Mouse (Mus musculus): Measurements from ENCODE around the gene Rcn1. TPM values are rescaled to one million over a fixed set of nuclear protein-coding genes. Genes with fewer than 3 reads are reported as not detected.

Gene Rcn1
- polyA plus RNA-seq, 1 experiment from 2014 or later = 127 TPM

DNA sequence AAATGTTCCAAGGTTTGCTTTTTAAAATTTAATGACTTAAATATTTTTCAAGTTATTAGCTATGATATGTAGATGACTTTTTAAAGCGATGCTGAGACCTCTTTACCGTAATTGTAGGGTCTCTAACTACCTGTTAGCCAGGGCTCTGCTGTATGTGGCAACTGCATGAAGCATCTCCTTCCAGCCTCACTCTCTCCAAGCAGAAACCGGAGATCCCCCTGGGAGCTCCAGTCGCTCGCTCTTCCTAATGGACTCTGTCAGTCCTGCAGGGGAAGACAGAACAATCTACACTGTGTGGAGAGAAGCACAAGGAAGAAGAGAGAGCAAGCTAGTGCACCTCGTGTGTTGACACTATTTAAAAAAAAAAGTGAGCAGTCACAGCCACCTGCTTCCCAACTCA is 29.3 kb upstream of the Rcn1 start:
- Histone ChIP-seq H3K4me2 (ENCODE audit: low read length) (no peak overlapping the region), H3K9me3 (ENCODE audit: control insufficient read depth, low read length) (no peaks in the 10 kb centered on the region), H3K27ac (replicated peaks in 1 of 2; ENCODE audit: control insufficient read depth in 1 of 2, insufficient read depth in 1 of 2, low read depth in 2 of 2, low read length in 2 of 2) (no peak overlapping the region), H3K4me3 (ENCODE audit: control insufficient read depth in 1 of 2, insufficient read depth in 1 of 2, low read depth in 1 of 2, low read length in 2 of 2) (no peak overlapping the region), H3K4me1 (ENCODE audit: control insufficient read depth in 2 of 2, insufficient read depth in 2 of 2, low read length in 2 of 2) (peaks cover 11 to 20% of the 10 kb centered on the region in 2 experiments), H3K27me3 (ENCODE audit: control insufficient read depth, insufficient read depth, low read length) (no peaks in the 10 kb centered on the region), H3K9ac (ENCODE audit: low read length) (no peak overlapping the region), H3K36me3 (ENCODE audit: control insufficient read depth, insufficient read depth, low read length) (no peaks in the 10 kb centered on the region)
- ATAC-seq (ENCODE audit: insufficient number of reproducible peaks, insufficient read depth, low FRiP score, low read depth) = no peak
- 18% methylated on average over 6 of the region's 6 CpGs for WGBS

DNA sequence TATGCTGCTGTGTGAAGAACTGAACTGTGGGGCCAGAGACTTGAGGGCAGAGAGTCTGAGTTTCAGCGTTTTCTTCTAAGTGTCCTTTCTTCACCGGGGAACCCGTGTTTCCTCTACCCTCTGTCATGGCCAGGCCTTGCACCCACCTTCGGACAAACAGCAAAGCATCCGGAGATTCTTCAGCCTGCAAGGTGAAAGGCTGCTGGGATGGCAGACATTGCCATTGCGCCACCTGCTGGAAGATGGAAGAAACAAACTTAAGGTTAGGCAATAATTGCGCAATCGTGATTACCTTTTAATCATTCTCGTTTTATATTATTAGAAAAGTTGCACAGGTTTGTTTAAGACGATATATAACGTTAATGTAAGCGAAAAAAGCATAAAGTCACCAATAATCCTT is 28.9 kb upstream of the Rcn1 start:
- H3K9ac ChIP-seq (ENCODE audit: low read length) = no peak overlapping the region
- H3K4me3 ChIP-seq (ENCODE audit: control insufficient read depth in 1 of 2, insufficient read depth in 1 of 2, low read depth in 1 of 2, low read length in 2 of 2) = peak overlapping the region in 1 of 2 experiments; percentile 1; a peak in 1 of 4 replicates
- no peaks in the 10 kb centered on the region for H3K27me3 ChIP-seq (ENCODE audit: control insufficient read depth, insufficient read depth, low read length)
- no peak overlapping the region for H3K27ac ChIP-seq (replicated peaks in 1 of 2; ENCODE audit: control insufficient read depth in 1 of 2, insufficient read depth in 1 of 2, low read depth in 2 of 2, low read length in 2 of 2)
- H3K4me1 ChIP-seq (ENCODE audit: control insufficient read depth in 2 of 2, insufficient read depth in 2 of 2, low read length in 2 of 2) = peaks cover 11 to 16% of the 10 kb centered on the region in 2 experiments
- H3K36me3 ChIP-seq (ENCODE audit: control insufficient read depth, insufficient read depth, low read length) = no peaks in the 10 kb centered on the region
- H3K4me2 ChIP-seq (ENCODE audit: low read length) = peak overlapping the region; percentile 60
- no peak for ATAC-seq (ENCODE audit: insufficient number of reproducible peaks, insufficient read depth, low FRiP score, low read depth)
- 3% methylated on average over 12 of the region's 12 CpGs for WGBS
- no peaks in the 10 kb centered on the region for H3K9me3 ChIP-seq (ENCODE audit: control insufficient read depth, low read length)

DNA sequence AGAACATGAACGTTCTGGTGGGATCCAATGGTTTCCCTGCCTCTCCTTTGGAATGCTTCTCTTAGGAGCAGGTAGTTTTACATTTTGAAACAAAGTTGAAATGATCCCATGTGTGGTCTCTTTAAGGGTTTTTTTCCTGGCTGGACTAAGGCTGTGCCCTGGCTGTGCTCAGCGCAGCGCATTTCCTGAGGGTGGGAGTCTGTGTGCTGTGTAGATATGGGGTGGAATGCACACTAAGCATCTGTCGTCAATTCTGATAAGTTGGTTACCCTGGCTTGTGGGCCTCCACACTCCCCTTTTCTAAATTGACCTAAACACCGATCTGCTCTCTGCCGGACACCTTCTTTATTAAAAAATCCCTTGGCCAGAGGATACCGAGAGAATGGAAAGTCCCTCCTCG is 28.3 kb upstream of the Rcn1 start:
- peak; percentile 70; the same call in 1 of the 2 replicates for ATAC-seq (ENCODE audit: insufficient number of reproducible peaks, insufficient read depth, low FRiP score, low read depth)
- H3K4me1 ChIP-seq (ENCODE audit: control insufficient read depth in 2 of 2, insufficient read depth in 2 of 2, low read length in 2 of 2) = peaks cover 8 to 11% of the 10 kb centered on the region in 2 experiments
- no peaks in the 10 kb centered on the region for H3K36me3 ChIP-seq (ENCODE audit: control insufficient read depth, insufficient read depth, low read length)
- H3K27ac ChIP-seq (replicated peaks in 1 of 2; ENCODE audit: control insufficient read depth in 1 of 2, insufficient read depth in 1 of 2, low read depth in 2 of 2, low read length in 2 of 2) = no peak overlapping the region
- peak overlapping the region in 1 of 2 experiments; percentile 1; a peak in 1 of 4 replicates for H3K4me3 ChIP-seq (ENCODE audit: control insufficient read depth in 1 of 2, insufficient read depth in 1 of 2, low read depth in 1 of 2, low read length in 2 of 2)
- 17% methylated on average over 8 of the region's 8 CpGs for WGBS
- peak overlapping the region; percentile 60 for H3K4me2 ChIP-seq (ENCODE audit: low read length)
- H3K9ac ChIP-seq (ENCODE audit: low read length) = no peak overlapping the region
- no peaks in the 10 kb centered on the region for H3K27me3 ChIP-seq (ENCODE audit: control insufficient read depth, insufficient read depth, low read length)
- H3K9me3 ChIP-seq (ENCODE audit: control insufficient read depth, low read length) = no peaks in the 10 kb centered on the region

DNA sequence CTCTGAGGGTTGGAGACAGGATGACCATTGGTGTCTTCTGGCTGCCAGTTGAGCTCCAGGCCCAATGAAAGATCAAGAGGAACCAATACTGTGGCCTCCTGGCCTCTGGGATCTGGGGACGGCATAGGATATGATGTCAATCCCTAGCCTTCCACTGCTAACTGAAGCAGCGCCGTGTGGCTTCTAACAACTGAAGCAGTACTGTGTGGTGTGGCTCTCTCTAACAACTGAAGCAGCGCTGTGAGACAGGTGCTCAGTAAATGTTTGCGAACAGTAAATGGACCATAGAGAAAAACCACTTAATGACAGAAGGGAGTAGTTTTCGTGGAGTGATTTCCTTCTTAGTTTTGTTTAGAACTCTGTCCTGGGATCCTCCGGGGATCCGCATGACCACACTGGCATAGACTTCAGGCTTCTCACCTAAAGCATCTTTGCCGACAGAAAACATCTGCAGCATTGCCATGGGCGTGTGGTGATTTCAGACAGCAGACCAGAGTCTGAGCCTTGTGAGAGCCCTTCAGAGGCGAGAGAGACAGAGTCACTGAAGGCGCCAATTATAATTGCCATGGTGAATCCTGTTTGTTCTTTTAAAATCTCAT is 19.6 kb upstream of the Rcn1 start:
- 82% methylated on average over 12 of the region's 12 CpGs for WGBS
- H3K9me3 ChIP-seq (ENCODE audit: control insufficient read depth, low read length) = no peaks in the 10 kb centered on the region
- H3K9ac ChIP-seq (ENCODE audit: low read length) = no peak overlapping the region
- H3K27ac ChIP-seq (replicated peaks in 1 of 2; ENCODE audit: control insufficient read depth in 1 of 2, insufficient read depth in 1 of 2, low read depth in 2 of 2, low read length in 2 of 2) = no peak overlapping the region
- no peaks in the 10 kb centered on the region for H3K36me3 ChIP-seq (ENCODE audit: control insufficient read depth, insufficient read depth, low read length)
- H3K4me2 ChIP-seq (ENCODE audit: low read length) = no peak overlapping the region
- no peak for ATAC-seq (ENCODE audit: insufficient number of reproducible peaks, insufficient read depth, low FRiP score, low read depth)
- H3K27me3 ChIP-seq (ENCODE audit: control insufficient read depth, insufficient read depth, low read length) = no peaks in the 10 kb centered on the region
- H3K4me1 ChIP-seq (ENCODE audit: control insufficient read depth in 2 of 2, insufficient read depth in 2 of 2, low read length in 2 of 2) = peaks cover 0 to 5% of the 10 kb centered on the region in 2 experiments; a peak in 2 of 4 replicates
- no peak overlapping the region for H3K4me3 ChIP-seq (ENCODE audit: control insufficient read depth in 1 of 2, insufficient read depth in 1 of 2, low read depth in 1 of 2, low read length in 2 of 2)

DNA sequence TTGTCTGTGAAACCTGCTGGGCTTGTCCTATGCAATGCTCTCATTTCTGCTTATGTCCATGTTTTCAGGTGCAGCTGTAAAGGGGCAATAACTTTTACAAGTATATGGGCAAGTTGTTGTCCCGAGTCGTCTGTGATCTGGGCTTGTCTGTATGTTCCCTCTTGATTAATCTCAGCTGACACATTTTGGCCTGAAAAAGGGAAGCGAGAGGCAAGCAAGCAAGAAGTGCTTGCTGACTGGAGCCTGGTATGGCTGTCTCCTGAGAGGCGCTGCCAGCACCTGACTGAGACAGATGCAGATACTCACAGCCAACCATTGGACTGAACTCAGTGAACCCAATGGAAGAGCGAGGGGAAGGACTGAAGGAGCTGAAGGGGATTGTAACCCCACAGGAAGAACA is 18.5 kb upstream of the Rcn1 start:
- no peak for ATAC-seq (ENCODE audit: insufficient number of reproducible peaks, insufficient read depth, low FRiP score, low read depth)
- no peak overlapping the region for H3K27ac ChIP-seq (replicated peaks in 1 of 2; ENCODE audit: control insufficient read depth in 1 of 2, insufficient read depth in 1 of 2, low read depth in 2 of 2, low read length in 2 of 2)

DNA sequence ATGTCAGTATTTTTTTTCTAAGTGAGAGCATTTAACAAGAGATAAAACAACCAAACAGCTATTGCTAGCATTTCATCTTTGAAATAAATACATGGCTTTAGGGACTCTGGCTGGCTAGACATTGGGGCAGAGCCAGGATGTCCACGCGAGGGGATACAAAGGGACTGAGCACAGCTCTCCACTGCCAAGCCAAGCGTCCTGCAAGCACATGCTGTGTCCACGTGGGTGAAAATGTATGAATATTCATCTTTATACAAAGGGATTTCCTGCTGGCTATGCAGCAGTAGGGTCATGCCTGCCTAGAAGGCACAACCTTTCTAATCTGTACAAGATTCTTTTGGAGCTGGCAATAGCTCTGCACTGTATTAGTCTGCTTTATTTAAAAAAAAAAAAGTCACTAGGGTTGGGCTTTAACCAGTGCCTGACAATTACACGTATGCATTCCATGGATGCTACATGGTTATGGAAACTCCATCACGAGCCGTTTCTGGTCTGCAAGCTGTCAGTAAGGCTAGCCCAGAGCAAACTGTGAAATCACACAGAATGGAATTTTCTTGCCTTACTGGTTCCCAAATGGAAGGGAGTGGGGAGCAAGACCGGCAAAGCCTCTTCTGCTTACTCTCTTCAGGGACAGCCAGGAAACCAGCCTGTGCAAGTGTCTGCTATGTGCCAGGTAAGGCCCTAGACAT is 17.7 kb upstream of the Rcn1 start:
- no peak overlapping the region for H3K27ac ChIP-seq (replicated peaks in 1 of 2; ENCODE audit: control insufficient read depth in 1 of 2, insufficient read depth in 1 of 2, low read depth in 2 of 2, low read length in 2 of 2)

More for the DNA sequence above, 18.5 kb upstream of the Rcn1 start:
- no peak overlapping the region for H3K9ac ChIP-seq (ENCODE audit: low read length)
- no peak overlapping the region for H3K4me3 ChIP-seq (ENCODE audit: control insufficient read depth in 1 of 2, insufficient read depth in 1 of 2, low read depth in 1 of 2, low read length in 2 of 2)
- no peaks in the 10 kb centered on the region for H3K36me3 ChIP-seq (ENCODE audit: control insufficient read depth, insufficient read depth, low read length)
- no peaks in the 10 kb centered on the region for H3K9me3 ChIP-seq (ENCODE audit: control insufficient read depth, low read length)
- H3K4me1 ChIP-seq (ENCODE audit: control insufficient read depth in 2 of 2, insufficient read depth in 2 of 2, low read length in 2 of 2) = peaks cover 0 to 5% of the 10 kb centered on the region in 2 experiments; a peak in 2 of 4 replicates
- WGBS = 76% methylated on average over 5 of the region's 5 CpGs
- H3K27me3 ChIP-seq (ENCODE audit: control insufficient read depth, insufficient read depth, low read length) = no peaks in the 10 kb centered on the region
- H3K4me2 ChIP-seq (ENCODE audit: low read length) = no peak overlapping the region

DNA sequence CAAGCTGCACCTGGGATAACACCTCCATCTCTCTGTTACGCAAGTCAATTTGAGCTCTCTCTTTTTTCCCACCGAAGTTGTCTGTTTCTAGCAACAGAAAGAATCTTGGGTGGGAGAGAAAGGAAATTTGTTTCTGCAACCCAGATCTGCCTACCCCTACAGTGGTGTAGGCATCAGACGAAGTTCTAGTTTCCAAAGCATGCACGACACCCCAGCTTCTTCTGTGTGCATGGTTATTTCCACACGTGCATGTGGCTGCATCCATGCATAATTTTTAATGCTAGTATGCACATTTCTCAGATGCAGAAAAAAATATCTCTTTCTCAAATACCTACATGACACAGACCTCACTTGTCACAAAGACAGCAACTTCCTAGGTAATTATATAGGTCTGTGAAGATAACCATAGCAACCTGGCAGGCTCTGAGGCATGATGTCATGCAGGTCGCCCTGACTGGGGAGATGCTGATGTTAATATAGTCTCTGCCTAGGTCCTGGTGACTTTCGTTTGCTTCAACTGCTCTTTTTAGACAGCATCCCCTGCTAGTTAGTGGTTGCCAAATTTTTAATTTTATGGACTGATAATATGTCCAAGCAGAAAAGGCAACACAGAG is 17.0 kb upstream of the Rcn1 start:
- WGBS = 70% methylated on average over 7 of the region's 7 CpGs
- no peaks in the 10 kb centered on the region for H3K9me3 ChIP-seq (ENCODE audit: control insufficient read depth, low read length)
- peaks cover 0 to 5% of the 10 kb centered on the region in 2 experiments; a peak in 2 of 4 replicates for H3K4me1 ChIP-seq (ENCODE audit: control insufficient read depth in 2 of 2, insufficient read depth in 2 of 2, low read length in 2 of 2)
- H3K9ac ChIP-seq (ENCODE audit: low read length) = no peak overlapping the region
- H3K36me3 ChIP-seq (ENCODE audit: control insufficient read depth, insufficient read depth, low read length) = no peaks in the 10 kb centered on the region
- no peak overlapping the region for H3K4me2 ChIP-seq (ENCODE audit: low read length)
- ATAC-seq (ENCODE audit: insufficient number of reproducible peaks, insufficient read depth, low FRiP score, low read depth) = no peak
- no peak overlapping the region for H3K27ac ChIP-seq (replicated peaks in 1 of 2; ENCODE audit: control insufficient read depth in 1 of 2, insufficient read depth in 1 of 2, low read depth in 2 of 2, low read length in 2 of 2)
- H3K27me3 ChIP-seq (ENCODE audit: control insufficient read depth, insufficient read depth, low read length) = no peaks in the 10 kb centered on the region
- H3K4me3 ChIP-seq (ENCODE audit: control insufficient read depth in 1 of 2, insufficient read depth in 1 of 2, low read depth in 1 of 2, low read length in 2 of 2) = no peak overlapping the region

More for the DNA sequence above, 17.7 kb upstream of the Rcn1 start:
- 66% methylated on average over 8 of the region's 8 CpGs for WGBS
- no peak overlapping the region for H3K4me3 ChIP-seq (ENCODE audit: control insufficient read depth in 1 of 2, insufficient read depth in 1 of 2, low read depth in 1 of 2, low read length in 2 of 2)
- no peak for ATAC-seq (ENCODE audit: insufficient number of reproducible peaks, insufficient read depth, low FRiP score, low read depth)
- no peaks in the 10 kb centered on the region for H3K9me3 ChIP-seq (ENCODE audit: control insufficient read depth, low read length)
- H3K4me1 ChIP-seq (ENCODE audit: control insufficient read depth in 2 of 2, insufficient read depth in 2 of 2, low read length in 2 of 2) = peaks cover 0 to 5% of the 10 kb centered on the region in 2 experiments; a peak in 2 of 4 replicates
- H3K9ac ChIP-seq (ENCODE audit: low read length) = no peak overlapping the region
- no peak overlapping the region for H3K4me2 ChIP-seq (ENCODE audit: low read length)
- no peaks in the 10 kb centered on the region for H3K36me3 ChIP-seq (ENCODE audit: control insufficient read depth, insufficient read depth, low read length)
- H3K27me3 ChIP-seq (ENCODE audit: control insufficient read depth, insufficient read depth, low read length) = no peaks in the 10 kb centered on the region

Measured in heart, embryonic 14.5 days (tissue).